16 mouse cellular contexts compared by ENCODE assay signal in the genomic region with DNA sequence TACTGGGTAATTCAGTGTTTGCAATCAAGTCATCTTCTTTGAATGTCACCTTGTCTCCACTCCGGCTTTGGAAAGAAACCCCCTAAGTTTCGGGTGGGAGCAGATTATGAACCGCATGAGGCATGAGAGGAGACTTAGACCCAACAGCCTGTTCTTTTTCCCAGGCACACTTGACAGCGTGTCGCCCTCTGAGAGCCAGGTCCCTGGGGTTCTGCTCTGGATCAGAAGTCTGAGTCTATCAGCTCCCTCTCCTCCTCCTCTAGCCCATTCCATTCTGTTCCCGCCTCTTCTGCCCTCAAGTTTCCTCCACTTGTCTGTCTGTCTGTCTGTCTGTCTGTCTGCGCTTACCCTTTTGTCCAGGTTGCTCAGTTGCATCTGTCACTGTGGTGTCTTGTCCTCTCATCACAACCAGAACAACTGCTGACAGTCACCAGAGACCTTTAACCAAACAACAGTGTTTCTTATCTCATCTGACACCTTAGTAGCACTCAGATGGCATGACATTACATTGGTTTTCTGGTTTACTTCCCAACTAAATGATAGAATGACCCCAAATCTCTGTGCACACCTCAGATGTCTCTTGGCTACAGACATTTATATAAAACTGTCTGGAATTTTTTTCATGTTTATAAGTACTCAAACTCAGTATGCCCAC. TPM values are rescaled to one million over a fixed set of nuclear protein-coding genes. Genes with fewer than 3 reads are reported as not detected.
DNase-seq lines count a peak whose midpoint lies in the region; ATAC-seq and TF ChIP-seq lines count a peak whose summit lies in the region.
"Had no signal": no experiment of that assay in that cellular context is flagged by ENCODE, and none has a peak within 500 bp of the region (broad histone marks: within the 10 kb centered on the region; RNA-seq: fewer than 3 reads in every experiment).

No protein-coding gene starts in this region.

- no peak overlapping the region for H3K9ac ChIP-seq in liver, embryonic 13.5 days
- H3K9ac ChIP-seq: hindbrain, embryonic 15.5 days; neural tube, embryonic 12.5 days had no signal

- H3K36me3 ChIP-seq in heart, embryonic 10.5 days, result peaks cover 13% of the 10 kb centered on the region; the same call in 1 of the 2 replicates
- H3K36me3 ChIP-seq in liver, embryonic 13.5 days, result peaks cover 14% of the 10 kb centered on the region; the same call in 1 of the 2 replicates
- H3K36me3 ChIP-seq: hindbrain, embryonic 15.5 days had no signal

- H3K27me3 ChIP-seq in heart, embryonic 10.5 days (ENCODE audit: insufficient read depth, poor library complexity, severe bottlenecking), result no peaks in the 10 kb centered on the region
- no peaks in the 10 kb centered on the region for H3K27me3 ChIP-seq in liver, embryonic 13.5 days
- H3K27me3 ChIP-seq: hindbrain, embryonic 15.5 days; neural tube, embryonic 12.5 days had no signal

- peaks cover 21% of the 10 kb centered on the region for H3K4me1 ChIP-seq in heart, embryonic 10.5 days
- peaks cover 6% of the 10 kb centered on the region for H3K4me1 ChIP-seq in brown adipose tissue, adult 24 weeks (ENCODE audit: control insufficient read depth, insufficient read depth, insufficient read length, low read length)
- H3K4me1 ChIP-seq in liver, embryonic 13.5 days (replicated peaks), result peaks cover 17% of the 10 kb centered on the region

- peak; percentile 51 for ATAC-seq in liver, embryonic 13.5 days (ENCODE audit: low read depth)
- ATAC-seq: midbrain, embryonic 16.5 days had no signal

- WGBS in heart, embryonic 10.5 days, result 35% methylated on average over 7 of the region's 7 CpGs
- 84% methylated on average over 7 of the region's 7 CpGs for WGBS in liver, embryonic 13.5 days (ENCODE audit: insufficient replicate concordance)

- H3K27ac ChIP-seq in heart, embryonic 10.5 days, result no peak overlapping the region
- peak overlapping the region; percentile 34; the same call in 1 of the 2 replicates for H3K27ac ChIP-seq in layer of hippocampus, adult 2 months
- H3K27ac ChIP-seq in brown adipose tissue, adult 24 weeks (replicated peaks; ENCODE audit: low read depth, low read length), result 0 out of 2 replicates have a peak overlapping the region, but pooled peaks have one; percentile 27
- no peak overlapping the region for H3K27ac ChIP-seq in liver, embryonic 13.5 days
- H3K27ac ChIP-seq: hindbrain, embryonic 15.5 days; neural tube, embryonic 12.5 days had no signal

- no peak for TF ChIP-seq CTCF in layer of hippocampus, adult 2 months (conservative IDR thresholded peaks at IDR 0.05)

- no peaks in the 10 kb centered on the region for H3K9me3 ChIP-seq in heart, embryonic 10.5 days
- no peaks in the 10 kb centered on the region for H3K9me3 ChIP-seq in liver, embryonic 13.5 days (replicated peaks)
- H3K9me3 ChIP-seq: hindbrain, embryonic 15.5 days; neural tube, embryonic 12.5 days had no signal

- no peak overlapping the region for H3K4me3 ChIP-seq in heart, embryonic 10.5 days
- no peak overlapping the region for H3K4me3 ChIP-seq in layer of hippocampus, adult 2 months
- H3K4me3 ChIP-seq in brown adipose tissue, adult 24 weeks (ENCODE audit: insufficient read depth, low read depth, low read length), result no peak overlapping the region
- no peak overlapping the region for H3K4me3 ChIP-seq in liver, embryonic 13.5 days (replicated peaks)
- H3K4me3 ChIP-seq: hindbrain, embryonic 15.5 days; neural tube, embryonic 12.5 days had no signal

- no peak overlapping the region for H3K4me2 ChIP-seq in liver, embryonic 13.5 days
- H3K4me2 ChIP-seq: hindbrain, embryonic 15.5 days; neural tube, embryonic 12.5 days had no signal

- peak; percentile 76 for DNase-seq in heart, embryonic 10.5 days (ENCODE audit: low spot score)
- no peak for DNase-seq in heart, adult 8-10 months (ENCODE audit: low spot score)
- no peak for DNase-seq in layer of hippocampus, adult 2 months (ENCODE audit: low spot score in 2 of 2)
- no peak for DNase-seq in layer of hippocampus, postnatal 25 days (ENCODE audit: extremely low spot score in 1 of 2, low spot score in 1 of 2)
- DNase-seq in liver, embryonic 13.5 days, result no peak
- DNase-seq in urinary bladder, postnatal 25 days (ENCODE audit: low spot score), result no peak
- no peak for DNase-seq in frontal cortex, adult 2 months (ENCODE audit: extremely low spot score in 1 of 2, low spot score in 1 of 2)
- DNase-seq: embryo, embryonic 11 days; kidney, adult 8-10 months; right cerebral cortex, postnatal 4 days had no signal

RNA-seq across cellular contexts. Expression of a gene that starts 36.7 kb away (rescaled TPM):
- 24.1 and 26.9 TPM in 2 replicates for polyA plus RNA-seq in heart, embryonic 10.5 days (2016; fragmentation: Nextera tagmentation; extraction: Ambion mirVana)
- total RNA-seq in heart, adult 8-10 months (2022), result 10 to 100 TPM; 11.1 to 15.3 (median 13.1) TPM
- 10 to 100 TPM; 37.3 to 40.2 TPM for total RNA-seq in layer of hippocampus, adult 2 months (2021)
- total RNA-seq in layer of hippocampus, postnatal 25 days (2021), result 10 to 100 TPM; 36.8 to 41.7 TPM
- 6.8 and 12.1 TPM in 2 replicates for polyA plus RNA-seq in brown adipose tissue, adult 24 weeks (2012; ENCODE audit: insufficient read depth, insufficient read length, missing spikeins)
- polyA plus RNA-seq in liver, embryonic 13.5 days (2015; fragmentation: Nextera tagmentation; extraction: Ambion mirVana), result 24.1 and 27.4 TPM in 2 replicates
- 22.2 and 23.2 TPM in 2 replicates for polyA plus RNA-seq in frontal cortex, adult 2 months (2012; rRNA removed)

RNA-seq across cellular contexts. Expression of a gene that starts 58.8 kb away (rescaled TPM):
- 0.26 and 0.64 TPM in 2 replicates for polyA plus RNA-seq in heart, embryonic 10.5 days (2016; fragmentation: Nextera tagmentation; extraction: Ambion mirVana)
- total RNA-seq in heart, adult 8-10 months (2022), result 1 to 10 TPM; 1.0 to 1.8 (median 1.5) TPM
- not detected for total RNA-seq in layer of hippocampus, adult 2 months (2021)
- total RNA-seq in layer of hippocampus, postnatal 25 days (2021), result not detected
- polyA plus RNA-seq in brown adipose tissue, adult 24 weeks (2012; ENCODE audit: insufficient read depth, insufficient read length, missing spikeins), result not detected in 2 replicates
- not detected in 2 replicates for polyA plus RNA-seq in liver, embryonic 13.5 days (2015; fragmentation: Nextera tagmentation; extraction: Ambion mirVana)
- polyA plus RNA-seq in frontal cortex, adult 2 months (2012; rRNA removed), result not detected in 2 replicates
- total RNA-seq: left cerebral cortex, postnatal 25 days had no signal
- polyA plus RNA-seq: gonadal fat pad, adult 2 months; hindbrain, embryonic 15.5 days; neural tube, embryonic 12.5 days had no signal

Comparison
In these comparisons a context has a peak if more than half of its experiments do, and no peak if none do; other contexts are left out.
1. H3K27ac ChIP-seq: peak in layer of hippocampus, adult 2 months (single experiment) and brown adipose tissue, adult 24 weeks (single experiment); none in heart, embryonic 10.5 days (single experiment) and liver, embryonic 13.5 days (single experiment).